Mouse (Mus musculus): Measurements from ENCODE around the gene Kazald1. TPM values are rescaled to one million over a fixed set of nuclear protein-coding genes. Genes with fewer than 3 reads are reported as not detected.

Kazald1 gene
- total RNA-seq, 2 experiments from 2014 or later = 4.3 to 5.5 TPM

GRCm38 (mm10) chr19:45067758-45068510, 7.1 kb upstream of the Kazald1 start:
- DNase-seq (ENCODE audit: extremely low spot score in 1 of 2, low spot score in 2 of 2) = no peak
- H3K4me3 ChIP-seq = no peak overlapping the region
- TF ChIP-seq CTCF (IDR thresholded peaks at IDR 0.05) = no peak
- intact Hi-C loops (cut with DNase I) = no loop called here
- no peak overlapping the region for H3K27ac ChIP-seq

DNA sequence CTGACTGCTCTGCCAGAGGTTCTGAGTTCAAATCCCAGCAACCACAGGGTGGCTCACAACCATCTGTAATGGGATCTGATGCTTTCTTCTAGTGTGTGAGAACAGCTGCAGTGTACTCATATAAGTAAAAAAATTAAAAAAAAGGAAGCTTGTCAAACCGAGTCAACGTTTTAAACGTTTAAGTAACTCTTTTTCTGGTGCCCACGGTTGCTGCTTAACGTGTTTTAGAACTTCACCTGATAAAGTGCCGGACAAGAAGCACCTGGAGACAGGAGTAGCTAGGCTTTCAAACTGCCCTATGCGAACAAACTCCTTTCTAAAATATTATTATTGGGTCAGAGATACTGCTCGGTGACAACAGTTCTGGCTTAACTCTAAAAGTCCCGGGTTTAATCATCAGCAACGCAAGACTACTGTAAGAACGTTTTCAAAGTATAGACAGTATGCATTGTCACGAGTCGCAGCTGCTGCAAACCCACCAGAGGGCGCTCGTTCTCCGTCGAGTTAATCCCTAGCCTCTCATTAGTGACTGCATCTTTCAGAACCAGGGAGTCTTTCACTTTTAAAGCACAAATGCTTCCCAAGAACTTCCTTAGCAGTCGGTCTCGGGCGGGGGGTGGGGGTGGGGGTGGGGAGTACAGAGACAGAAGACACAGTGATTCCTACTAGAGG, 1.0 kb upstream of the Kazald1 start:
- H3K27ac ChIP-seq = peak overlapping the region; percentile 98
- intact Hi-C loops (cut with DNase I) = loop anchor here (2.0 to 10.0 kb wide), 2 partner anchors 15 to 471 kb away; no protein-coding TSS in a partner anchor

DNA sequence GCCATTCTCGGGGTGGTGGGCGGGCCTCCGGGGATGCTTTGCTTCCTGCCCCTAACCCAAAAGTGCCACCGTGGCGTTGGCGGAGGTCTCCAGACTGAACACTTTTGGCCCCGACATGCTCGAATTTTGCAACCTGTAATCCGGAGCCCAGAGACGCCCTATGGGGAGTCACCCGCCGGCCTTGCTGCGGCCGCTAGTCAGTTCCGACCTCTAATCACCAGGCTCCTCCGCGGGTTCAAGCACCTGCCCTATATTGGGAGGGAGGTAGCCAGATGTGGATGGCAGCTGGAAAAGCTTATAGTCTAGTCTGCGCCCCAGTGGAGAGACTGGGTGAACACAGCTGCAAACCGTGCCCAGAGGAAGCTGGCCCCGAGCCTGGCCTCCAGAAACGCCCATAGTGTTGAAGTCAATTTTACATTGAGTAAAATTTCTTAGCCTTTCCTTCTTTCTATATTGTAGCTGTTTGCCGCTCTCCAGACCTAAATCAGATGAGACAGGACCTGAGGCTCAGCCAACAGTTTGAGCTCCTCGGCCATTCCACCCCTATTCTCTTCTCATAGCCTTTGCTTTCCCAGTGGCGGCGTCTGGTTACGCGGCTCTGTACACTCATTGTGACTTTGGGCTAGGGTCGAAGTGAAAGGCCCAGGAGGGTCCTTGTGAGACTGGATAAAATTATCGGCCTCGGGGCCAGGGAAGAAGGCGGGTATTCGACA, 438 bp downstream of the Kazald1 start:
- Histone ChIP-seq H3K27ac (peak overlapping the region; percentile 98), H3K4me3 (peak overlapping the region; percentile 95)
- DNase-seq (ENCODE audit: extremely low spot score in 1 of 2, low spot score in 2 of 2) = no peak
- intact Hi-C loops (cut with DNase I) = loop anchor here (2.0 to 10.0 kb wide), 5 partner anchors 17 to 469 kb away; partner anchors contain the start of gene Btrc
- TF ChIP-seq CTCF (IDR thresholded peaks at IDR 0.05) = no peak

More for the DNA sequence above, 1.0 kb upstream of the Kazald1 start:
- TF ChIP-seq CTCF (IDR thresholded peaks at IDR 0.05) = peak; percentile 85
- H3K4me3 ChIP-seq = peak overlapping the region; percentile 95
- peak; percentile 67 to 85 for DNase-seq (ENCODE audit: extremely low spot score in 1 of 2, low spot score in 2 of 2)

GRCm38 (mm10) chr19:45076036-45076575, 1.1 kb downstream of the Kazald1 start:
- DNase-seq (ENCODE audit: extremely low spot score in 1 of 2, low spot score in 2 of 2) = no peak
- peak overlapping the region; percentile 95 for H3K4me3 ChIP-seq
- H3K27ac ChIP-seq = peak overlapping the region; percentile 98; the same call in 1 of the 2 replicates
- intact Hi-C loops (cut with DNase I) = loop anchor here (5.0 to 10.0 kb wide), 4 partner anchors 156 to 469 kb away; partner anchors contain the start of gene Btrc
- no peak for TF ChIP-seq CTCF (IDR thresholded peaks at IDR 0.05)

DNA sequence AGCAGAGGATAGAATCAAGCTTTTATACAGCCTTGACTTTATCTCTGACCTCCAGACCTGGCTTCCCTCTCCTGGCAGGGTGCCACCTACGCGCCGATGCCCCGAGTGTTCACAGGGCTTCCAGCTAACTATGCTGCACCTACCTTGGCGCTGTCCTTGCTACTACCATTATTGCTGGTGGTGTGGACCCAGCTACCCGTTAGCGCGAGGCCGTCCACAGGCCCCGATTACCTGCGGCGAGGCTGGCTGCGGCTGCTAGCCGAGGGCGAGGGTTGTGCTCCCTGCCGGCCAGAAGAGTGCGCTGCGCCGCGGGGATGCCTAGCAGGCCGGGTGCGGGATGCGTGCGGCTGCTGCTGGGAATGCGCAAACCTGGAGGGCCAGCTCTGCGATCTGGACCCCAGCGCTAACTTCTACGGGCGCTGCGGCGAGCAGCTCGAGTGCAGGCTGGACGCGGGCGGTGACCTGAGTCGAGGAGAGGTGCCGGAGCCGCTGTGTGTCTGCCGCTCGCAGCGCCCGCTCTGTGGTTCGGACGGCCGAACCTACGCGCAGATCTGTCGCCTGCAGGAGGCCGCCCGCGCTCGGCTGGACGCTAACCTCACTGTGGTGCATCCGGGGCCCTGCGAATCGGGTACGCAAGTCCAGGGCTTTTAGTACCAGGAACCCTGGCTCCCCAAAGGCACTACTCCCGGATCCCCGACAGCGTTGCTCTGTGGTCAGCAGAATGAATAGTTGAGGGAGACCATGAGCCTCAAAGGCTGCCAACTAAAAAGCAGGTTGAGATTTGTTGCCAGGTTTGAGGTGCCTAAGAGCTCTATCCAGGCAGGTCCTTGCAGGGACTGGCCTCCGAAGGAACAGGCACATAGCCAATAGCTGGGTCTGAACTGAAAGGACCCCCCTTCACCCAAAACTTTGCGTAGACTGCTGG, 1.8 kb downstream of the Kazald1 start:
- DNase-seq (ENCODE audit: extremely low spot score in 1 of 2, low spot score in 2 of 2) = peak in 1 of 2 experiments; percentile 52
- intact Hi-C loops (cut with DNase I) = loop anchor here (5.0 to 10.0 kb wide), 4 partner anchors 155 to 468 kb away; partner anchors contain the start of gene Btrc
- Histone ChIP-seq H3K4me3 (peak overlapping the region; percentile 45), H3K27ac (peak overlapping the region; percentile 53)
- peak; percentile 53 for TF ChIP-seq CTCF (IDR thresholded peaks at IDR 0.05)

GRCm38 (mm10) chr19:45077742-45078645, 3.0 kb downstream of the Kazald1 start:
- TF ChIP-seq CTCF (IDR thresholded peaks at IDR 0.05) = no peak
- intact Hi-C loops (cut with DNase I) = loop anchor here (5.0 to 10.0 kb wide), 4 partner anchors 154 to 467 kb away; partner anchors contain the start of gene Btrc
- no peak overlapping the region for H3K4me3 ChIP-seq
- peak in 1 of 2 experiments; percentile 13 for DNase-seq (ENCODE audit: extremely low spot score in 1 of 2, low spot score in 2 of 2)
- no peak overlapping the region for H3K27ac ChIP-seq

GRCm38 (mm10) chr19:45078971-45079764, 4.1 kb downstream of the Kazald1 start:
- Histone ChIP-seq H3K4me3 (peak overlapping the region; percentile 28), H3K27ac (no peak overlapping the region; the same call in 1 of the 2 replicates)
- no peak for DNase-seq (ENCODE audit: extremely low spot score in 1 of 2, low spot score in 2 of 2)
- intact Hi-C loops (cut with DNase I) = loop anchor here (5.0 to 10.0 kb wide), 4 partner anchors 153 to 466 kb away; partner anchors contain the start of gene Btrc
- TF ChIP-seq CTCF (IDR thresholded peaks at IDR 0.05) = peak; percentile 33

DNA sequence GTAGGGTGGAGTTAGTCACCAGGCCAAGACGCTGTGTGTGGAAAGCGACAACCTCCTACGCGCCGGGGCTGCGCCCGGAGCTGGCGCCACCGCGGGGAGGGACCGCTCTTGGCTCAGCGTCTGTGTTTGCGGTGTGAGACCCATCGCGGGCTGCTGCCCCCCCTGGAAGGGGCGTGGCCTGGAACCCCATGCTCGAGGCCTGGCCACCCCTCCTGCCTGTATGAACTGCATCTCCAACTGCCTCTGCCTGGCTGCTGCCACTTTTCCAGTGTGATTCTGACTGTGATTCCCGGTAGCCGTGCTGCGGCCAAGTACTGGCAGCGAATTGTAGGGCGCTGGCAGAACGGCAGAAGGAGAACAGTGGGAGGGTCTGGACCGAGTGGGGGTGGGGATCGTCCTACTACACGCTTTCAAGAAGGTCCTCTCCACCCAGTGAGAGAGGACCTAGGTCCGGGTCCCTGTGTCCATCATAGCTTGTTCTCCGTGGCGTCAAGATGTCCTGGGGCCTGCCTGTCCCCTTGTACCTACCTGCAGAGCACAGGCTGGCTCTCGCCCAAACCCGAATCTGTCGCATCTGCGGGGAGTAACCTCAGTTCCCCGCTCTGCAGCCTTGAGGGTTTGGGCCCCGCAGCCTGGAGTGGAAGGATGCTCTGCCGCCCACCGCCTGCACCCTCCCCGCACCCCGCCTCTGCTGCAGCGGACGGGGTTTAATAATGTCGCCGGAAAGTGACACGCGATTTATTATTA, 4.9 kb downstream of the Kazald1 start:
- H3K4me3 ChIP-seq = peak overlapping the region; percentile 28
- peak overlapping the region; percentile 24; the same call in 1 of the 2 replicates for H3K27ac ChIP-seq
- intact Hi-C loops (cut with DNase I) = loop anchor here (2.0 to 10.0 kb wide), 5 partner anchors 79 to 465 kb away; partner anchors contain the start of gene Btrc
- DNase-seq (ENCODE audit: extremely low spot score in 1 of 2, low spot score in 2 of 2) = peak; percentile 47 to 65
- no peak for TF ChIP-seq CTCF (IDR thresholded peaks at IDR 0.05)

Data from left cerebral cortex, adult 2 months (tissue).